Mouse (Mus musculus) MEL (cell line): ENCODE results near the gene Wdr31.

Experiments
- CHD2 ChIP-seq: IDR thresholded peaks from 2 replicates; pipeline ENCODE4 v1.6.1; 2011; ENCODE audit warnings: low read length, improper control_type of control experiment
- CTCF ChIP-seq, 3 experiments: IDR thresholded peaks in 2 of 3; conservative IDR thresholded peaks in 1 of 3; 2 replicates each; pipeline ENCODE4 v1.5.1; 2011 to 2012; ENCODE audit warnings: low read length in 3 of 3, low read depth in 2 of 3, mild to moderate bottlenecking in 2 of 3, improper control_type of control experiment in 1 of 3, inconsistent platforms in 1 of 3, mixed read lengths in 1 of 3, moderate library complexity in 1 of 3; ENCODE audit not compliant: control insufficient read depth in 1 of 3, insufficient read depth in 1 of 3, poor library complexity in 1 of 3, severe bottlenecking in 1 of 3
- E2F4 ChIP-seq: IDR thresholded peaks from 2 replicates; pipeline ENCODE4 v1.6.1; 2011; ENCODE audit warnings: low read depth, low read length, improper control_type of control experiment, borderline replicate concordance
- EP300 ChIP-seq, 2 experiments: IDR thresholded peaks; 2 replicates each; pipeline ENCODE4 v1.6.1; 2011; ENCODE audit warnings: improper control_type of control experiment in 2 of 2, low read length in 2 of 2, low read depth in 1 of 2, mild to moderate bottlenecking in 1 of 2
- ETS1 ChIP-seq: IDR thresholded peaks from 2 replicates; pipeline ENCODE4 v1.6.1; 2012; ENCODE audit warnings: low read depth, mild to moderate bottlenecking, inconsistent platforms, low read length, improper control_type of control experiment, moderate library complexity
- GATA1 ChIP-seq: IDR thresholded peaks from 2 replicates; pipeline ENCODE4 v1.6.1; 2011; ENCODE audit warnings: low read depth, low read length, improper control_type of control experiment
- MAX ChIP-seq: IDR thresholded peaks from 2 replicates; pipeline ENCODE4 v1.6.1; 2011; ENCODE audit warnings: low read length, improper control_type of control experiment
- POLR2A ChIP-seq, 2 experiments: IDR thresholded peaks; 2 replicates each; pipeline ENCODE4 v1.6.1; 2011 to 2012; ENCODE audit warnings: low read length in 2 of 2, mild to moderate bottlenecking in 2 of 2, control low read depth in 1 of 2, improper control_type of control experiment in 1 of 2, low read depth in 1 of 2, moderate library complexity in 1 of 2; ENCODE audit not compliant: control insufficient read depth in 1 of 2, insufficient read depth in 1 of 2, poor library complexity in 1 of 2
- POLR2AphosphoS5 ChIP-seq: IDR thresholded peaks from 2 replicates; pipeline ENCODE4 v1.6.1; 2012; ENCODE audit warnings: low read depth, borderline replicate concordance, mild to moderate bottlenecking, inconsistent platforms, low read length, moderate library complexity, mixed read lengths
- UBTF ChIP-seq: IDR thresholded peaks from 2 replicates; pipeline ENCODE4 v1.6.1; 2012; ENCODE audit warnings: low read depth, mild to moderate bottlenecking, inconsistent platforms, low read length, improper control_type of control experiment, moderate library complexity, borderline replicate concordance; ENCODE audit not compliant: insufficient read depth
- USF2 ChIP-seq, 2 experiments: IDR thresholded peaks; 2 replicates each; pipeline ENCODE4 v1.6.1; 2011 to 2012; ENCODE audit warnings: improper control_type of control experiment in 2 of 2, low read length in 2 of 2, borderline replicate concordance in 1 of 2, inconsistent platforms in 1 of 2, low read depth in 1 of 2, mild to moderate bottlenecking in 1 of 2; ENCODE audit not compliant: insufficient read depth in 1 of 2
- ZC3H11A ChIP-seq: IDR thresholded peaks from 2 replicates; pipeline ENCODE4 v1.6.1; 2012; ENCODE audit warnings: low read depth, mild to moderate bottlenecking, inconsistent platforms, low read length, improper control_type of control experiment

GRCm38 (mm10) chr4:62500799-62501198 lies 30.1 kb upstream of the Wdr31 start:
- TF ChIP-seq UBTF (no peak), CHD2 (no peak), POLR2AphosphoS5 (no peak), CTCF (IDR thresholded peaks at IDR 0.05 in 2 of 3, conservative IDR thresholded peaks at IDR 0.05 in 1 of 3; ENCODE audit: control insufficient read depth in 1 of 3, insufficient read depth in 1 of 3, low read depth in 2 of 3, low read length in 3 of 3, poor library complexity in 1 of 3, severe bottlenecking in 1 of 3) (no peak), E2F4 (no peak), GATA1 (no peak), MAX (no peak), USF2 (IDR thresholded peaks at IDR 0.05; ENCODE audit: borderline replicate concordance in 1 of 2, insufficient read depth in 1 of 2, low read depth in 1 of 2, low read length in 2 of 2) (no peak), ETS1 (no peak), POLR2A (IDR thresholded peaks at IDR 0.05; ENCODE audit: control insufficient read depth in 1 of 2, insufficient read depth in 1 of 2, low read depth in 1 of 2, low read length in 2 of 2, poor library complexity in 1 of 2) (no peak), EP300 (IDR thresholded peaks at IDR 0.05; ENCODE audit: low read depth in 1 of 2, low read length in 2 of 2) (no peak), ZC3H11A (no peak)
